Mouse (Mus musculus) MEL (cell line): ENCODE results near the gene Csmd2. TPM values are rescaled to one million over a fixed set of nuclear protein-coding genes. Genes with fewer than 3 reads are reported as not detected.

ENCODE experiments used
- DNase-seq: peaks from one replicate; pipeline ENCODE4 v3.0.0; 2011; ENCODE audit warnings: low read depth, low spot score
- H3K27ac ChIP-seq: 2 replicates; pipeline ENCODE4 v1.5.1; 2012; ENCODE audit warnings: low read depth, mild to moderate bottlenecking, control low read depth, low read length, moderate library complexity; ENCODE audit not compliant: control insufficient read depth
- H3K27me3 ChIP-seq, 2 experiments: fragments of 150-350 bp in 1 of 2; sonication (generic) in 1 of 2; 2 replicates each; pipeline ENCODE4 v1.6.1; 2012; ENCODE audit warnings: low read length in 2 of 2, mild to moderate bottlenecking in 2 of 2, improper control_type of control experiment in 1 of 2, moderate library complexity in 1 of 2; ENCODE audit not compliant: insufficient read depth in 2 of 2, control insufficient read depth in 1 of 2
- H3K36me3 ChIP-seq, 2 experiments: 2 replicates each; pipeline ENCODE4 v1.6.1; 2012 to 2014; ENCODE audit warnings: low read length in 2 of 2, improper control_type of control experiment in 1 of 2, inconsistent platforms in 1 of 2, mild to moderate bottlenecking in 1 of 2; ENCODE audit not compliant: insufficient read depth in 2 of 2, control insufficient read depth in 1 of 2
- H3K4me1 ChIP-seq, 2 experiments: fragments of 150-350 bp in 1 of 2; sonication (generic) in 1 of 2; 2 replicates each; pipeline ENCODE4 v1.6.1; 2012; ENCODE audit warnings: low read length in 2 of 2, improper control_type of control experiment in 1 of 2, mild to moderate bottlenecking in 1 of 2; ENCODE audit not compliant: insufficient read depth in 2 of 2, control insufficient read depth in 1 of 2
- H3K4me3 ChIP-seq, 2 experiments: fragments of 150-350 bp in 1 of 2; sonication (generic) in 1 of 2; 2 replicates each; pipeline ENCODE4 v1.5.1; 2012; ENCODE audit warnings: low read depth in 2 of 2, low read length in 2 of 2, mild to moderate bottlenecking in 2 of 2, moderate library complexity in 2 of 2, control low read depth in 1 of 2, improper control_type of control experiment in 1 of 2; ENCODE audit not compliant: control insufficient read depth in 1 of 2, insufficient read depth in 1 of 2
- H3K79me2 ChIP-seq: 2 replicates; pipeline ENCODE4 v1.6.1; 2012; ENCODE audit warnings: mild to moderate bottlenecking, low read length, moderate library complexity; ENCODE audit not compliant: control insufficient read depth, poor library complexity, insufficient read depth
- H3K9ac ChIP-seq: 2 replicates; pipeline ENCODE4 v1.6.1; 2012; ENCODE audit warnings: low read depth, mild to moderate bottlenecking, control low read depth, low read length, moderate library complexity; ENCODE audit not compliant: control insufficient read depth, poor library complexity, severe bottlenecking
- H3K9me3 ChIP-seq: fragments of 150-350 bp; sonication (generic); replicated peaks from 2 replicates; pipeline ENCODE4 v1.6.1; 2012; ENCODE audit warnings: mild to moderate bottlenecking, low read length, improper control_type of control experiment, moderate library complexity; ENCODE audit not compliant: insufficient read depth
- CHD1 ChIP-seq: IDR thresholded peaks from 2 replicates; pipeline ENCODE4 v1.6.1; 2012; ENCODE audit warnings: low read depth, mild to moderate bottlenecking, inconsistent platforms, low read length, improper control_type of control experiment
- CHD2 ChIP-seq: IDR thresholded peaks from 2 replicates; pipeline ENCODE4 v1.6.1; 2011; ENCODE audit warnings: low read length, improper control_type of control experiment
- CTCF ChIP-seq, 3 experiments: IDR thresholded peaks in 2 of 3; conservative IDR thresholded peaks in 1 of 3; 2 replicates each; pipeline ENCODE4 v1.5.1; 2011 to 2012; ENCODE audit warnings: low read length in 3 of 3, low read depth in 2 of 3, mild to moderate bottlenecking in 2 of 3, improper control_type of control experiment in 1 of 3, inconsistent platforms in 1 of 3, mixed read lengths in 1 of 3, moderate library complexity in 1 of 3; ENCODE audit not compliant: control insufficient read depth in 1 of 3, insufficient read depth in 1 of 3, poor library complexity in 1 of 3, severe bottlenecking in 1 of 3
- E2F4 ChIP-seq: IDR thresholded peaks from 2 replicates; pipeline ENCODE4 v1.6.1; 2011; ENCODE audit warnings: low read depth, low read length, improper control_type of control experiment, borderline replicate concordance
- ELF1 ChIP-seq: IDR thresholded peaks from 2 replicates; pipeline ENCODE4 v1.6.1; 2014; ENCODE audit warnings: low read depth, mild to moderate bottlenecking, inconsistent platforms, low read length, improper control_type of control experiment, moderate library complexity
- EP300 ChIP-seq, 2 experiments: IDR thresholded peaks; 2 replicates each; pipeline ENCODE4 v1.6.1; 2011; ENCODE audit warnings: improper control_type of control experiment in 2 of 2, low read length in 2 of 2, low read depth in 1 of 2, mild to moderate bottlenecking in 1 of 2
- GATA1 ChIP-seq: IDR thresholded peaks from 2 replicates; pipeline ENCODE4 v1.6.1; 2011; ENCODE audit warnings: low read depth, low read length, improper control_type of control experiment
- JUND ChIP-seq: IDR thresholded peaks from 2 replicates; pipeline ENCODE4 v1.6.1; 2011; ENCODE audit warnings: low read depth, mild to moderate bottlenecking, improper control_type of control experiment, low read length
- KAT2A ChIP-seq: conservative IDR thresholded peaks from 2 replicates; pipeline ENCODE4 v1.6.1; 2012; ENCODE audit warnings: low read depth, low read length, improper control_type of control experiment, inconsistent platforms
- MAFK ChIP-seq: IDR thresholded peaks from 2 replicates; pipeline ENCODE4 v1.6.1; 2011; ENCODE audit warnings: low read depth, mild to moderate bottlenecking, low read length, improper control_type of control experiment, borderline replicate concordance
- MAX ChIP-seq: IDR thresholded peaks from 2 replicates; pipeline ENCODE4 v1.6.1; 2011; ENCODE audit warnings: low read length, improper control_type of control experiment
- MEF2A ChIP-seq: IDR thresholded peaks from 2 replicates; pipeline ENCODE4 v1.6.1; 2014; ENCODE audit warnings: low read depth, mild to moderate bottlenecking, inconsistent platforms, low read length, improper control_type of control experiment; ENCODE audit not compliant: poor library complexity, insufficient replicate concordance, severe bottlenecking; ENCODE audit errors: extremely low read depth
- MYB ChIP-seq: IDR thresholded peaks from 2 replicates; pipeline ENCODE4 v1.6.1; 2011; ENCODE audit warnings: mild to moderate bottlenecking, low read depth, low read length, improper control_type of control experiment
- MYC ChIP-seq: IDR thresholded peaks from 2 replicates; pipeline ENCODE4 v1.6.1; 2011; ENCODE audit warnings: low read depth, mild to moderate bottlenecking, low read length, improper control_type of control experiment, moderate library complexity
- NELFE ChIP-seq: IDR thresholded peaks from 2 replicates; pipeline ENCODE4 v1.6.1; 2011; ENCODE audit warnings: low read depth, low read length, improper control_type of control experiment
- NRF1 ChIP-seq: IDR thresholded peaks from 2 replicates; pipeline ENCODE4 v1.6.1; 2014; ENCODE audit warnings: low read depth, mild to moderate bottlenecking, inconsistent platforms, low read length, improper control_type of control experiment, moderate library complexity; ENCODE audit not compliant: poor library complexity, insufficient read depth, severe bottlenecking
- RAD21 ChIP-seq: IDR thresholded peaks from 2 replicates; pipeline ENCODE4 v1.6.1; 2011; ENCODE audit warnings: mild to moderate bottlenecking, low read depth, low read length, improper control_type of control experiment
- RCOR1 ChIP-seq: IDR thresholded peaks from 2 replicates; pipeline ENCODE4 v1.6.1; 2012; ENCODE audit warnings: low read depth, mild to moderate bottlenecking, inconsistent platforms, low read length, improper control_type of control experiment
- SIN3A ChIP-seq: IDR thresholded peaks from 2 replicates; pipeline ENCODE4 v1.6.1; 2012; ENCODE audit warnings: low read length, improper control_type of control experiment, inconsistent platforms
- SMC3 ChIP-seq: IDR thresholded peaks from 2 replicates; pipeline ENCODE4 v1.6.1; 2011; ENCODE audit warnings: low read depth, low read length, improper control_type of control experiment
- TCF12 ChIP-seq: IDR thresholded peaks from 2 replicates; pipeline ENCODE4 v1.6.1; 2014; ENCODE audit warnings: low read depth, mild to moderate bottlenecking, inconsistent platforms, low read length, improper control_type of control experiment, moderate library complexity
- UBTF ChIP-seq: IDR thresholded peaks from 2 replicates; pipeline ENCODE4 v1.6.1; 2012; ENCODE audit warnings: low read depth, mild to moderate bottlenecking, inconsistent platforms, low read length, improper control_type of control experiment, moderate library complexity, borderline replicate concordance; ENCODE audit not compliant: insufficient read depth
- ZMIZ1 ChIP-seq: IDR thresholded peaks from 2 replicates; pipeline ENCODE4 v1.6.1; 2012; ENCODE audit warnings: low read depth, mild to moderate bottlenecking, inconsistent platforms, low read length, improper control_type of control experiment, moderate library complexity
- polyA plus RNA-seq, 2 experiments: library from polyadenylated mRNA; stranded (reverse) in 1 of 2; unstranded in 1 of 2; fragments of >175 nt in 1 of 2; fragments of >200 nt in 1 of 2; gene quantifications; 2 replicates each; pipeline versions ENCODE4 v1.2.1 to v1.2.4; 2012; ENCODE audit warnings: low replicate concordance in 2 of 2, low read depth in 1 of 2; ENCODE audit not compliant: insufficient read length in 2 of 2, insufficient read depth in 1 of 2, missing spikeins in 1 of 2
- total RNA-seq: library from RNA; depleted of rRNA; stranded (reverse); fragments of 300-350 nt; gene quantifications from 2 replicates; pipeline ENCODE4 v1.2.3, GENCODE M21; 2012

The Csmd2 gene
- total and polyA plus RNA-seq, 3 experiments, result not detected

DNA sequence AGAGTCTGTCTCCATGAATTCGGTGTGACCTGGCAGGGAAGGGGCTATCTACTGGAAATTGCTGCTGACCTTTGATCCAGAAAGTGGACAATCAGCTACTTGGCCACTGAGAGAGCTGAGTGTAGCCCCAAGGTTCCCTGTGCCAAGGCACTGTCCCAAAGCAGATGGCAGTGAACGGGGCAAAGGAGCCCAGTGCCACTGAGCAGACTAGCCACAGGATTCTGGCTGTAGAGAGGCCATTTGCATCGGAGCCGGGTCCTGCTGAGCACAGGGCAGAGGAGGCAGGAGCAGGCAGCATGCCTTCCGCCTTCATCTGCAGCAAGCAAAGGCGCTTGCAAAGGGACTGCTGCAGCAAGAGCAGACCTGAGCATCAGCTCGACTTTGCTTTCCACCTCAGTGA, 18.6 kb upstream of the Csmd2 start:
- H3K4me1 ChIP-seq, result no peaks in the 10 kb centered on the region
- no peak overlapping the region for H3K4me3 ChIP-seq
- no peak for DNase-seq
- H3K27ac ChIP-seq, result no peak overlapping the region
- no peaks in the 10 kb centered on the region for H3K36me3 ChIP-seq
- TF ChIP-seq NRF1 (no peak), CTCF (IDR thresholded peaks at IDR 0.05 in 2 of 3, conservative IDR thresholded peaks at IDR 0.05 in 1 of 3; ENCODE audit: control insufficient read depth in 1 of 3, insufficient read depth in 1 of 3, low read depth in 2 of 3, low read length in 3 of 3, poor library complexity in 1 of 3, severe bottlenecking in 1 of 3) (no peak), JUND (no peak), ZMIZ1 (no peak), E2F4 (no peak), GATA1 (no peak), CHD2 (no peak), RCOR1 (no peak), RAD21 (no peak), MAFK (no peak), TCF12 (no peak), SIN3A (no peak), ELF1 (no peak), CHD1 (no peak), MAX (no peak), MYC (no peak), MEF2A (no peak), UBTF (no peak), NELFE (no peak), MYB (no peak)
- no peak overlapping the region for H3K9ac ChIP-seq
- H3K27me3 ChIP-seq, result no peaks in the 10 kb centered on the region
- no peaks in the 10 kb centered on the region for H3K9me3 ChIP-seq
- H3K79me2 ChIP-seq, result no peaks in the 10 kb centered on the region

DNA sequence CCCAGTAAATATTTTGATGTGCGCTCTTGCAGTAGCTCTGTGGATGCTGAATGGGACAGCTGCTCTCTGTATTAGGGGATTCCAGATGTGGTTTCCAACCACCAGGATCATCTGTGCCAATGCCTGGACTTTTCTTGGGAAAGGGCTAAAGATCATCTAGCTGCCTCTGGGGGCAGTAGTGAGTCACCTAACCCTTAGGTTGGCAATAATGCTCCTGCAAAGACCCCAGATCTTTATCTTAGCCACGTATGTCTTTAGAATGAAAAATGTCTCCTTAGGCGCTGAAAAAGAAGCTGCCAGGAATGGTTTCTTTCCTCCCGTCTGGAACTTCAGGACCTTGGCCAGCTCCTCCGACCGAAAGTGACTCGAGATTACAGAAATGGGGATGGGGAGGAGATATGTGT, 17.6 kb upstream of the Csmd2 start:
- TF ChIP-seq SMC3 (no peak), KAT2A (no peak), EP300 (IDR thresholded peaks at IDR 0.05; ENCODE audit: low read depth in 1 of 2, low read length in 2 of 2) (no peak), RAD21 (no peak)
- TF ChIP-seq, all 39 proteins: peak for 0
- Histone ChIP-seq H3K9me3 (no peaks in the 10 kb centered on the region), H3K4me3 (no peak overlapping the region), H3K79me2 (no peaks in the 10 kb centered on the region), H3K27ac (no peak overlapping the region), H3K9ac (no peak overlapping the region), H3K4me1 (no peaks in the 10 kb centered on the region), H3K27me3 (no peaks in the 10 kb centered on the region), H3K36me3 (no peaks in the 10 kb centered on the region)
- DNase-seq, result peak; percentile 4
